In the genomic region with DNA sequence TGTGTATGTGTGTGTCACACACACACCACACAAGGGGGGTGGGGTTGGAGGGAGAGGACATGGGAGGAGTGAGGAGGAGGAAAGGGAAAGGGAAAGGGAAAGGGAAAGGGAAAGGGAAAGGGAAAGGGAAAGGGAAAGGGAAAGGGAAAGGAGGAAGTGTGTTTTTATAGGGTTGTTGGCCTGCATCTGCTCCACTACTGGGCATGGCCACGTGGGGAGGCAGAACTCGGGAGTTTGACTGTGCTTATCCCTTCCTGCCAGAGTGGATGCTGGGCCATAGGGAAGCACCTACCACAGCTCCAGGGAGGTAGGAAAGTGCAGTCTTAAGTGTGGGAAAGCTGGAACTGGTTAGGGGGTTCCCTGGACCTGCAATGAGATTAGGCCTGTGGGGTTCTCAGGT, we compare ENCODE assay signal across 25 mouse cellular contexts.
"Had no signal": no experiment of that assay in that cellular context is flagged by ENCODE, and none has a peak within 500 bp of the region (broad histone marks: within the 10 kb centered on the region; RNA-seq: fewer than 3 reads in every experiment).

No protein-coding gene starts in this region.

- H3K4me1 ChIP-seq: heart, embryonic 15.5 days had no signal

- ATAC-seq: hindbrain, embryonic 16.5 days; intestine, embryonic 16.5 days; liver, embryonic 12.5 days had no signal

- H3K27ac ChIP-seq: heart, embryonic 10.5 days; heart, embryonic 13.5 days; heart, embryonic 15.5 days; hindbrain, embryonic 12.5 days; hindbrain, embryonic 14.5 days; kidney, embryonic 15.5 days; kidney, postnatal 0 days; limb, embryonic 13.5 days; limb, embryonic 15.5 days; liver, embryonic 12.5 days; liver, embryonic 14.5 days had no signal

- H3K9ac ChIP-seq: heart, embryonic 13.5 days; heart, embryonic 15.5 days; hindbrain, embryonic 12.5 days; hindbrain, embryonic 14.5 days; kidney, embryonic 15.5 days; limb, embryonic 13.5 days; limb, embryonic 15.5 days; liver, embryonic 12.5 days; liver, embryonic 14.5 days had no signal

- H3K9me3 ChIP-seq: heart, embryonic 10.5 days; heart, embryonic 13.5 days; heart, embryonic 15.5 days; hindbrain, embryonic 12.5 days; limb, embryonic 15.5 days; liver, embryonic 12.5 days had no signal

- DNase-seq: gastrocnemius, postnatal 14 days; gastrocnemius, postnatal 36 days; heart, adult 18-20 months; heart, postnatal 14 days; heart, postnatal 36 days; kidney, adult 11 months; kidney, adult 2 months; kidney, adult 9 months; kidney, postnatal 14 days; kidney, postnatal 36 days; layer of hippocampus, postnatal 36 days; left cerebral cortex, postnatal 4 days had no signal

- H3K4me2 ChIP-seq: heart, embryonic 13.5 days; heart, embryonic 15.5 days; hindbrain, embryonic 12.5 days; hindbrain, embryonic 14.5 days; kidney, embryonic 15.5 days; limb, embryonic 13.5 days; limb, embryonic 15.5 days; liver, embryonic 12.5 days had no signal

- H3K4me3 ChIP-seq: heart, embryonic 10.5 days; heart, embryonic 13.5 days; heart, embryonic 15.5 days; hindbrain, embryonic 12.5 days; kidney, embryonic 15.5 days; limb, embryonic 13.5 days; limb, embryonic 15.5 days; liver, embryonic 12.5 days had no signal

- H3K27me3 ChIP-seq: heart, embryonic 13.5 days; heart, embryonic 15.5 days; hindbrain, embryonic 12.5 days; kidney, embryonic 15.5 days; limb, embryonic 13.5 days; limb, embryonic 15.5 days; liver, embryonic 12.5 days had no signal

- H3K36me3 ChIP-seq: heart, embryonic 10.5 days; heart, embryonic 13.5 days; heart, embryonic 15.5 days; hindbrain, embryonic 12.5 days; kidney, embryonic 15.5 days; limb, embryonic 13.5 days; limb, embryonic 15.5 days; liver, embryonic 12.5 days had no signal
